Mouse (Mus musculus) MEL (cell line): ENCODE data around the gene Cldn13. TPM values are rescaled to one million over a fixed set of nuclear protein-coding genes. Genes with fewer than 3 reads are reported as not detected.

Source experiments
- DNase-seq: peaks from one replicate; pipeline ENCODE4 v3.0.0; 2011; ENCODE audit warnings: low read depth, low spot score
- H3K27ac ChIP-seq: 2 replicates; pipeline ENCODE4 v1.5.1; 2012; ENCODE audit warnings: low read depth, mild to moderate bottlenecking, control low read depth, low read length, moderate library complexity; ENCODE audit not compliant: control insufficient read depth
- H3K27me3 ChIP-seq, 2 experiments: fragments of 150-350 bp in 1 of 2; sonication (generic) in 1 of 2; 2 replicates each; pipeline ENCODE4 v1.6.1; 2012; ENCODE audit warnings: low read length in 2 of 2, mild to moderate bottlenecking in 2 of 2, improper control_type of control experiment in 1 of 2, moderate library complexity in 1 of 2; ENCODE audit not compliant: insufficient read depth in 2 of 2, control insufficient read depth in 1 of 2
- H3K36me3 ChIP-seq, 2 experiments: 2 replicates each; pipeline ENCODE4 v1.6.1; 2012 to 2014; ENCODE audit warnings: low read length in 2 of 2, improper control_type of control experiment in 1 of 2, inconsistent platforms in 1 of 2, mild to moderate bottlenecking in 1 of 2; ENCODE audit not compliant: insufficient read depth in 2 of 2, control insufficient read depth in 1 of 2
- H3K4me1 ChIP-seq, 2 experiments: fragments of 150-350 bp in 1 of 2; sonication (generic) in 1 of 2; 2 replicates each; pipeline ENCODE4 v1.6.1; 2012; ENCODE audit warnings: low read length in 2 of 2, improper control_type of control experiment in 1 of 2, mild to moderate bottlenecking in 1 of 2; ENCODE audit not compliant: insufficient read depth in 2 of 2, control insufficient read depth in 1 of 2
- H3K4me3 ChIP-seq, 2 experiments: fragments of 150-350 bp in 1 of 2; sonication (generic) in 1 of 2; 2 replicates each; pipeline ENCODE4 v1.5.1; 2012; ENCODE audit warnings: low read depth in 2 of 2, low read length in 2 of 2, mild to moderate bottlenecking in 2 of 2, moderate library complexity in 2 of 2, control low read depth in 1 of 2, improper control_type of control experiment in 1 of 2; ENCODE audit not compliant: control insufficient read depth in 1 of 2, insufficient read depth in 1 of 2
- H3K79me2 ChIP-seq: 2 replicates; pipeline ENCODE4 v1.6.1; 2012; ENCODE audit warnings: mild to moderate bottlenecking, low read length, moderate library complexity; ENCODE audit not compliant: control insufficient read depth, poor library complexity, insufficient read depth
- H3K9ac ChIP-seq: 2 replicates; pipeline ENCODE4 v1.6.1; 2012; ENCODE audit warnings: low read depth, mild to moderate bottlenecking, control low read depth, low read length, moderate library complexity; ENCODE audit not compliant: control insufficient read depth, poor library complexity, severe bottlenecking
- H3K9me3 ChIP-seq: fragments of 150-350 bp; sonication (generic); replicated peaks from 2 replicates; pipeline ENCODE4 v1.6.1; 2012; ENCODE audit warnings: mild to moderate bottlenecking, low read length, improper control_type of control experiment, moderate library complexity; ENCODE audit not compliant: insufficient read depth
- BHLHE40 ChIP-seq: IDR thresholded peaks from 2 replicates; pipeline ENCODE4 v1.6.1; 2012; ENCODE audit warnings: low read depth, mild to moderate bottlenecking, inconsistent platforms, low read length, improper control_type of control experiment, borderline replicate concordance
- E2F4 ChIP-seq: IDR thresholded peaks from 2 replicates; pipeline ENCODE4 v1.6.1; 2011; ENCODE audit warnings: low read depth, low read length, improper control_type of control experiment, borderline replicate concordance
- EP300 ChIP-seq, 2 experiments: IDR thresholded peaks; 2 replicates each; pipeline ENCODE4 v1.6.1; 2011; ENCODE audit warnings: improper control_type of control experiment in 2 of 2, low read length in 2 of 2, low read depth in 1 of 2, mild to moderate bottlenecking in 1 of 2
- ETS1 ChIP-seq: IDR thresholded peaks from 2 replicates; pipeline ENCODE4 v1.6.1; 2012; ENCODE audit warnings: low read depth, mild to moderate bottlenecking, inconsistent platforms, low read length, improper control_type of control experiment, moderate library complexity
- GATA1 ChIP-seq: IDR thresholded peaks from 2 replicates; pipeline ENCODE4 v1.6.1; 2011; ENCODE audit warnings: low read depth, low read length, improper control_type of control experiment
- MAFK ChIP-seq: IDR thresholded peaks from 2 replicates; pipeline ENCODE4 v1.6.1; 2011; ENCODE audit warnings: low read depth, mild to moderate bottlenecking, low read length, improper control_type of control experiment, borderline replicate concordance
- MAZ ChIP-seq: IDR thresholded peaks from 2 replicates; pipeline ENCODE4 v1.6.1; 2012; ENCODE audit warnings: low read depth, mild to moderate bottlenecking, inconsistent platforms, low read length, improper control_type of control experiment
- MXI1 ChIP-seq: IDR thresholded peaks from 2 replicates; pipeline ENCODE4 v1.6.1; 2011; ENCODE audit warnings: mild to moderate bottlenecking, low read depth, low read length, improper control_type of control experiment
- MYB ChIP-seq: IDR thresholded peaks from 2 replicates; pipeline ENCODE4 v1.6.1; 2011; ENCODE audit warnings: mild to moderate bottlenecking, low read depth, low read length, improper control_type of control experiment
- SIN3A ChIP-seq: IDR thresholded peaks from 2 replicates; pipeline ENCODE4 v1.6.1; 2012; ENCODE audit warnings: low read length, improper control_type of control experiment, inconsistent platforms
- SMC3 ChIP-seq: IDR thresholded peaks from 2 replicates; pipeline ENCODE4 v1.6.1; 2011; ENCODE audit warnings: low read depth, low read length, improper control_type of control experiment
- TAL1 ChIP-seq: IDR thresholded peaks from 2 replicates; pipeline ENCODE4 v1.6.1; 2012; ENCODE audit warnings: mild to moderate bottlenecking, inconsistent platforms, low read length, moderate library complexity, mixed read lengths
- TCF12 ChIP-seq: IDR thresholded peaks from 2 replicates; pipeline ENCODE4 v1.6.1; 2014; ENCODE audit warnings: low read depth, mild to moderate bottlenecking, inconsistent platforms, low read length, improper control_type of control experiment, moderate library complexity
- polyA plus RNA-seq, 2 experiments: library from polyadenylated mRNA; stranded (reverse) in 1 of 2; unstranded in 1 of 2; fragments of >175 nt in 1 of 2; fragments of >200 nt in 1 of 2; gene quantifications; 2 replicates each; pipeline versions ENCODE4 v1.2.1 to v1.2.4; 2012; ENCODE audit warnings: low replicate concordance in 2 of 2, low read depth in 1 of 2; ENCODE audit not compliant: insufficient read length in 2 of 2, insufficient read depth in 1 of 2, missing spikeins in 1 of 2
- total RNA-seq: library from RNA; depleted of rRNA; stranded (reverse); fragments of 300-350 nt; gene quantifications from 2 replicates; pipeline ENCODE4 v1.2.3, GENCODE M21; 2012

Cldn13 gene
- total and polyA plus RNA-seq, 3 experiments, result 5.7 to 13.1 TPM; not detected in 1

DNA sequence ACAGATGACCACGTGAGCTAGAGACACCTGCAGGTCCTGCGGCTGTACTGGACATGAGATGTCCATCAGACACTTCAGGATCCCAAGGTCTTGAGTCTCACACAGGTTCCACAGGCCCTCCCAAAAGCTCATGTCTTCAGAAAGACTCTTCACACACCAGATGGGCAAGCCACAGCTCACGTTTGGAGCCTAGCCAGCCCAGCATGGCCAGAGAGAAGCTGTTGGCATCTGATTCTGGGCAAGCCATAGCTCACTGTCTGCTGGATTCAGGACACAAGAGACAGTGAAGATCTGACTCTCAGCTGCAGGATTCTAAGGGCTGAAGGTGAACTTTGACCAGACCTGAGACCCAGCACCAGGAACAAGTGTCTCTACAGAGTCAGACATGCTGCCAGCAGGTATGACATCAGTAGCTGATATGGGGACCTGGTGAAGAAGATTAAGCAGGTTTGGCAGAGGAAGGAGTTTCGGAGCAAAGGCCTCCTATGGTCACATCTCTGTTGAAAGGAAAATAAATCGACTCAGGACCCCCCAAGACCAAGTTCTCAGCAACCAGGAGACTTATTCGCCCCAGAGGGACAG is 4.9 kb upstream of the Cldn13 start:
- H3K79me2 ChIP-seq, result no peaks in the 10 kb centered on the region
- peaks cover 0 to 34% of the 10 kb centered on the region in 2 experiments; a peak in 2 of 4 replicates for H3K36me3 ChIP-seq
- H3K4me3 ChIP-seq, result no peak overlapping the region
- TF ChIP-seq EP300 (IDR thresholded peaks at IDR 0.05; ENCODE audit: low read depth in 1 of 2, low read length in 2 of 2), result peak; percentile 43 to 48; a peak in 2 of 4 replicates
- TF ChIP-seq MAZ, result no peak
- peak; percentile 73; the same call in 1 of the 2 replicates for TF ChIP-seq TCF12
- peak; percentile 85 for TF ChIP-seq BHLHE40
- no peak for TF ChIP-seq MYB
- TF ChIP-seq GATA1, result peak; percentile 65
- peak; percentile 37 for TF ChIP-seq TAL1
- peak; percentile 59; the same call in 1 of the 2 replicates for TF ChIP-seq ETS1
- TF ChIP-seq SIN3A, result no peak
- no peak for TF ChIP-seq MAFK
- no peaks in the 10 kb centered on the region for H3K9me3 ChIP-seq
- H3K9ac ChIP-seq, result 0 out of 2 replicates have a peak overlapping the region, but pooled peaks have one; percentile 17
- DNase-seq, result peak; percentile 46
- peak overlapping the region; percentile 50 for H3K27ac ChIP-seq
- no peaks in the 10 kb centered on the region for H3K27me3 ChIP-seq
- H3K4me1 ChIP-seq, result peaks cover 17 to 43% of the 10 kb centered on the region in 2 experiments

DNA sequence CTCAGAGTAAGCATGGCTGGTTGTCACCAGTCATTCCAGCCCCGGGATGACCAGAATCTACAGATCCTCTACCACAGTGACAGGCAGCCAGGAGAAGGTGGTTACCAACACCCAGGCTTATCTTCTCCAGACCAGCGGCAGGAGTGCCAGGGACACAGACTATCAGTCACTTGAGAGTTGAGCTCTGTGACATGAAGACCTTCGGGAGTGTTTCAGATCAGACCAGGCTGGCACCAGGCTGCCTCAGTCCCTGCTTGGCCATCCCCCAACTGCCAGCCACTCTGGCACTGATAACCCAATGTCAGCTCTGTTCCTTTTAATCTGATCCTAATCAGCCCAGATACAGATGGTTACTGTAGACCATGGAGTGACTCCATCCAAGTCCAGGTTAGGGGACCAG is 3.8 kb upstream of the Cldn13 start:
- peaks cover 20 to 54% of the 10 kb centered on the region in 2 experiments for H3K4me1 ChIP-seq
- no peaks in the 10 kb centered on the region for H3K79me2 ChIP-seq
- H3K9ac ChIP-seq, result no peak overlapping the region
- no peak for TF ChIP-seq SMC3
- TF ChIP-seq EP300 (IDR thresholded peaks at IDR 0.05; ENCODE audit: low read depth in 1 of 2, low read length in 2 of 2), result peak in 1 of 2 experiments; percentile 67; a peak in 2 of 4 replicates
- peak; percentile 69 for TF ChIP-seq TAL1
- no peak for TF ChIP-seq MYB
- peak; percentile 62; the same call in 1 of the 2 replicates for TF ChIP-seq SIN3A
- peak; percentile 58; the same call in 1 of the 2 replicates for TF ChIP-seq ETS1
- TF ChIP-seq MXI1, result peak; percentile 65; the same call in 1 of the 2 replicates
- no peak for TF ChIP-seq E2F4
- TF ChIP-seq TCF12, result peak; percentile 74
- TF ChIP-seq GATA1, result peak; percentile 67
- peaks cover 0 to 44% of the 10 kb centered on the region in 2 experiments; a peak in 2 of 4 replicates for H3K36me3 ChIP-seq
- no peaks in the 10 kb centered on the region for H3K9me3 ChIP-seq
- no peaks in the 10 kb centered on the region for H3K27me3 ChIP-seq
- DNase-seq, result peak; percentile 56
- 0 out of 4 replicates have a peak overlapping the region, but pooled peaks of 1 of the 2 experiments have one; percentile 29 for H3K4me3 ChIP-seq
- H3K27ac ChIP-seq, result peak overlapping the region; percentile 24; the same call in 1 of the 2 replicates
